Mouse (Mus musculus): Measurements from ENCODE around the gene Arhgef3. TPM values are rescaled to one million over a fixed set of nuclear protein-coding genes. Genes with fewer than 3 reads are reported as not detected.

Gene Arhgef3
- total and polyA plus RNA-seq, 3 experiments: 11.1 to 27.8 (median 23.0) TPM

- intact Hi-C loops (cut with DNase I): no loop called here
- no peak overlapping the region for H3K27ac ChIP-seq
- H3K4me3 ChIP-seq: no peak overlapping the region
- 82% methylated on average over 3 of the region's 3 CpGs for WGBS
- H3K9ac ChIP-seq (ENCODE audit: low read depth, low read length): no peak overlapping the region
- peaks cover 2% of the 10 kb centered on the region; the same call in 1 of the 2 replicates for H3K79me2 ChIP-seq (replicated peaks; ENCODE audit: control insufficient read depth, insufficient read depth, low read length)
- no peak for DNase-seq
- H3K4me1 ChIP-seq (ENCODE audit: control insufficient read depth, insufficient read depth, low read length): peaks cover 9% of the 10 kb centered on the region
- no peaks in the 10 kb centered on the region; the same call in 1 of the 2 replicates for H3K36me3 ChIP-seq (ENCODE audit: control insufficient read depth, insufficient read depth, low read length)
- no peak for TF ChIP-seq CTCF (IDR thresholded peaks at IDR 0.05)
- H3K27me3 ChIP-seq (ENCODE audit: control insufficient read depth, insufficient read depth, low read length): no peaks in the 10 kb centered on the region
Observed at GRCm38 (mm10) chr14:27277259-27277658, 162.6 kb downstream of the Arhgef3 start.

GRCm38 (mm10) chr14:27280201-27280890 is 165.6 kb downstream of the Arhgef3 start:
- Histone ChIP-seq H3K27me3 (ENCODE audit: control insufficient read depth, insufficient read depth, low read length) (no peaks in the 10 kb centered on the region), H3K4me1 (ENCODE audit: control insufficient read depth, insufficient read depth, low read length) (peaks cover 11% of the 10 kb centered on the region), H3K36me3 (ENCODE audit: control insufficient read depth, insufficient read depth, low read length) (peaks cover 7% of the 10 kb centered on the region), H3K9ac (ENCODE audit: low read depth, low read length) (no peak overlapping the region), H3K79me2 (replicated peaks; ENCODE audit: control insufficient read depth, insufficient read depth, low read length) (peaks cover 2% of the 10 kb centered on the region; the same call in 1 of the 2 replicates), H3K27ac (no peak overlapping the region), H3K4me3 (no peak overlapping the region)
- no peak for DNase-seq
- 80% methylated on average over 8 of the region's 8 CpGs for WGBS
- intact Hi-C loops (cut with DNase I): no loop called here
- TF ChIP-seq POLR2A (IDR thresholded peaks at IDR 0.05; ENCODE audit: insufficient read depth, low read depth, low read length) (no peak), EP300 (IDR thresholded peaks at IDR 0.05; ENCODE audit: insufficient read depth, low read depth, low read length) (no peak), CTCF (IDR thresholded peaks at IDR 0.05) (no peak)

GRCm38 (mm10) chr14:27283956-27284355 is 169.3 kb downstream of the Arhgef3 start:
- H3K79me2 ChIP-seq (replicated peaks; ENCODE audit: control insufficient read depth, insufficient read depth, low read length): peaks cover 2% of the 10 kb centered on the region; the same call in 1 of the 2 replicates
- H3K27ac ChIP-seq: no peak overlapping the region
- no peaks in the 10 kb centered on the region for H3K27me3 ChIP-seq (ENCODE audit: control insufficient read depth, insufficient read depth, low read length)
- peaks cover 11% of the 10 kb centered on the region for H3K36me3 ChIP-seq (ENCODE audit: control insufficient read depth, insufficient read depth, low read length)
- TF ChIP-seq POLR2A (IDR thresholded peaks at IDR 0.05; ENCODE audit: insufficient read depth, low read depth, low read length): no peak
- no peak for TF ChIP-seq EP300 (IDR thresholded peaks at IDR 0.05; ENCODE audit: insufficient read depth, low read depth, low read length)
- no peak for TF ChIP-seq CTCF (IDR thresholded peaks at IDR 0.05)
- H3K4me1 ChIP-seq (ENCODE audit: control insufficient read depth, insufficient read depth, low read length): peaks cover 9% of the 10 kb centered on the region
- DNase-seq: no peak
- no peak overlapping the region for H3K9ac ChIP-seq (ENCODE audit: low read depth, low read length)
- intact Hi-C loops (cut with DNase I): no loop called here
- H3K4me3 ChIP-seq: no peak overlapping the region

- intact Hi-C loops (cut with DNase I): no loop called here
- Histone ChIP-seq H3K4me1 (ENCODE audit: control insufficient read depth, insufficient read depth, low read length) (peaks cover 4% of the 10 kb centered on the region), H3K79me2 (replicated peaks; ENCODE audit: control insufficient read depth, insufficient read depth, low read length) (no peaks in the 10 kb centered on the region), H3K36me3 (ENCODE audit: control insufficient read depth, insufficient read depth, low read length) (peaks cover 11% of the 10 kb centered on the region), H3K9ac (ENCODE audit: low read depth, low read length) (no peak overlapping the region), H3K27me3 (ENCODE audit: control insufficient read depth, insufficient read depth, low read length) (no peaks in the 10 kb centered on the region), H3K4me3 (no peak overlapping the region), H3K27ac (no peak overlapping the region)
- no peak for TF ChIP-seq POLR2A (IDR thresholded peaks at IDR 0.05; ENCODE audit: insufficient read depth, low read depth, low read length)
- no peak for TF ChIP-seq CTCF (IDR thresholded peaks at IDR 0.05)
- no peak for TF ChIP-seq EP300 (IDR thresholded peaks at IDR 0.05; ENCODE audit: insufficient read depth, low read depth, low read length)
- DNase-seq: no peak
- 48% methylated on average over 4 of the region's 4 CpGs for WGBS
Observed at GRCm38 (mm10) chr14:27286202-27286601, 171.5 kb downstream of the Arhgef3 start.

GRCm38 (mm10) chr14:27289053-27289452 is 174.4 kb downstream of the Arhgef3 start:
- Histone ChIP-seq H3K4me1 (ENCODE audit: control insufficient read depth, insufficient read depth, low read length) (peaks cover 10% of the 10 kb centered on the region), H3K4me3 (no peak overlapping the region), H3K36me3 (ENCODE audit: control insufficient read depth, insufficient read depth, low read length) (peaks cover 7% of the 10 kb centered on the region), H3K27me3 (ENCODE audit: control insufficient read depth, insufficient read depth, low read length) (no peaks in the 10 kb centered on the region), H3K79me2 (replicated peaks; ENCODE audit: control insufficient read depth, insufficient read depth, low read length) (no peaks in the 10 kb centered on the region), H3K27ac (no peak overlapping the region), H3K9ac (ENCODE audit: low read depth, low read length) (no peak overlapping the region)
- intact Hi-C loops (cut with DNase I): no loop called here
- WGBS: 18% methylated on average over 5 of the region's 5 CpGs
- no peak for DNase-seq
- TF ChIP-seq POLR2A (IDR thresholded peaks at IDR 0.05; ENCODE audit: insufficient read depth, low read depth, low read length) (no peak), EP300 (IDR thresholded peaks at IDR 0.05; ENCODE audit: insufficient read depth, low read depth, low read length) (no peak), CTCF (IDR thresholded peaks at IDR 0.05) (no peak)

GRCm38 (mm10) chr14:27292101-27292500 is 177.4 kb downstream of the Arhgef3 start:
- Histone ChIP-seq H3K4me1 (ENCODE audit: control insufficient read depth, insufficient read depth, low read length) (peaks cover 14% of the 10 kb centered on the region), H3K79me2 (replicated peaks; ENCODE audit: control insufficient read depth, insufficient read depth, low read length) (no peaks in the 10 kb centered on the region), H3K4me3 (no peak overlapping the region), H3K36me3 (ENCODE audit: control insufficient read depth, insufficient read depth, low read length) (peaks cover 8% of the 10 kb centered on the region), H3K9ac (ENCODE audit: low read depth, low read length) (no peak overlapping the region), H3K27ac (no peak overlapping the region), H3K27me3 (ENCODE audit: control insufficient read depth, insufficient read depth, low read length) (no peaks in the 10 kb centered on the region)
- TF ChIP-seq EP300 (IDR thresholded peaks at IDR 0.05; ENCODE audit: insufficient read depth, low read depth, low read length) (no peak), CTCF (IDR thresholded peaks at IDR 0.05) (no peak), POLR2A (IDR thresholded peaks at IDR 0.05; ENCODE audit: insufficient read depth, low read depth, low read length) (no peak)
- WGBS: 81% methylated on average over 6 of the region's 6 CpGs
- DNase-seq: no peak
- intact Hi-C loops (cut with DNase I): loop anchor here (5.0 kb wide), 3 partner anchors 40 to 120 kb away; no protein-coding TSS in a partner anchor

Measured in heart, adult 2 months (tissue).